Mouse (Mus musculus): ENCODE measurements around the gene Zgrf1.

Zgrf1 gene

DNA sequence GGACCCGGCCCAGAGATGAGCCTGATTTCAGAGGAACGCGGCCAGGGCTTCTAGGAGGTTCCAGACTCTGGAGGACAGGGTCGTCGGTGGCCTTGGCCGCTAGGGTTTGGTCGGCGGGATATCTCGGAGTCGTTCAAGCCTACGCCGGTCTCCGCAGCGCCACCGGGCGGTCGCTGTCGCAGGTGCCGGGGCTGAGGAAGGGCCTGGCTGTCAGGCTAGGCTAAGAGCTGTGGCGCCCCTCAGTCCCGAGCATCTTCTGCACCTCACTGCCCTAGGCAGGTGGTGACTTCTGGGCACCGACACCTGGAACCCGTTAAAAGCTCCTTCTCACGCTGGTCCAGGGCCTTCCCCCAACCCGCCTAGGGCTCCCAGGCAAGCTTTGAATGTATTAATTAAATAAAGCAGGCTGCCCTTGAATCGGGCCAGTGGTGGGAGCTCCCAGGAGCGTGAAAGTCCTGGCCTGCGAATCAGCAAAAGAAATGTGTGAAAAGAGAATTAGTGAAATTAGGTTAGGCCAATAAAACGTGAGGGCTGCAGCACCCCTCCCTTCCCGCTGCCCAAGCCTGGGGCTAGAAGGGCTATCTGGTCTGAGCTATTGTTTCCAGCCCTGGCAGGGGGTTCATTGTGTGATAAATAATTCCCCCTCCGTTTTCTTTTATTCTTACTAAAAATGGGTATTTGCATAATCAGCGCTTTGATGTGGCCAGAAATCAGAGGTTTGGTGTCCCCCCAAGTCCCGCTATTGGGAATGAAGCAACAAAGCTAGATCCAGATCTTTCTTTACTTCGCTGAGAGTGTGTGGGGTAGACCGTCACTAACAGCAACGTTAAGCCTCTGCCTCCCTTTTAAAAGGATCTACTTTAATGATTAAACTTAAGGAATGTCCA lies 86.8 kb downstream of the Zgrf1 start:
- DNase-seq (ENCODE audit: low read depth, low spot score) = no peak

GRCm38 (mm10) chr3:127640762-127641700 lies 87.7 kb downstream of the Zgrf1 start:
- DNase-seq (ENCODE audit: low read depth, low spot score) = no peak

DNA sequence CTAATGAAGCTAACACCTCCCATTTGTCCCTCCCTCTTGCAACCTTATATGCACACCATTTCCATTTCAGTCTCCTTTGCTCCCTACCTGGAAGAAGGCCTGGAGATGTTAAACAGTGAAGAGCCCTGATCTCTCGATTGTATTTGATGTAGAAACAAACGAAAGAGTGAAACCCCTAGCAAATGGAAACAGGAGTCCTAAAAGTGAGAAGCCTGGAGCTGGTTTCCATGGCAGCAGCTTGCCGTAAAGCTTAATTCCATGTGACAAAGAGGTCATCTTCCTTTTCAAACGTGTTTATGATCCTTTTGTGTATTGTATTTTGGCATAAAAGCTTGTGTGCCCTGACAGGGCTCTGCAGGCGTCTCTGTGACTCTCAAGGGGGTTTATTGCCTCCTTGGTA lies 88.9 kb downstream of the Zgrf1 start:
- DNase-seq (ENCODE audit: low read depth, low spot score) = no peak

GRCm38 (mm10) chr3:127646156-127646825 lies 93.0 kb downstream of the Zgrf1 start:
- DNase-seq (ENCODE audit: low read depth, low spot score) = no peak

DNA sequence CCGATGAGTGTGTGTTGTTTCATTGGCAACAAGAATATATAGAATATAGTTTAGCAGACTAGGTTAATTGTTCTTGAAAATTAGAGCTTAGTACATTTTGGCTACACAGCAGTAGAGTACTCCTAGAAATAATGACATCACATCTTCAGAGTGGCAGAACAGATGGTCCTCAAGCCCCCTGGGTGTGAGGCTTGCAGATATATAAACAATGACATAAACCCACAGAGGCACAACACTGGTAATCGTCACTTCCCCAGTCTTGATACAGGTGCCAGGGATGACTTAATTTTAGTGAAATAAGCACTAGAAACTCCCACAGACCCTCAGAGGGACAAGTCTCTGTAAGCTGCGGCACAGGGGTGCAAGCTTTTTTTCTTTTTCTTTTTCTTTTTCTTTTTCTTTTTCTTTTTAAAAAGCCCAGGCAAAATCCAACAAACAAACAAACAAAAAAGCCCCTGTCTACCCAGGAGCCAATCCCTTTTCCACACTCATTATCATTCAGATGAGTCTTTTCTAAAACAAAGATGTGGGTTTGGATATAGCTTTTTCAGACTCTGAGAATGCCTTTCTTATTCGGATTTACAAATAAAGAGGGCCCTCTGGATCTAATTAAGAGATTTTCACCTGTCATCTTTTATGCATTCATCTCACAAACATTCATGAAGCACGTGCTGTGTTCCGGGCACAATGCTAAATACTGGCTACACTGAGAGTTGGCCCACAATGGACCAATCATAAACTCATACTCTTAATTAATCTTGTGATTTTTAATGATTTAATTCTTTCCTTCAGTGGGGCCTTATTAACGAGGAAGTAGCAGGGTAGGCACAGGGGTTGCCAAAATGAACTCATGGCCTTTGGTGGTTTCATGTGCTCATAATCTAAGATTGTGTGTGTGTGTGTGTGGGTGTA lies 98.7 kb downstream of the Zgrf1 start:
- DNase-seq (ENCODE audit: low read depth, low spot score) = peak; percentile 48

- no peak for DNase-seq (ENCODE audit: low read depth, low spot score)
Observed at GRCm38 (mm10) chr3:127660712-127661111, 107.4 kb downstream of the Zgrf1 start.

GRCm38 (mm10) chr3:127661646-127662531 lies 108.6 kb downstream of the Zgrf1 start:
- no peak for DNase-seq (ENCODE audit: low read depth, low spot score)

Measured in 3T3-L1 (cell line).